Mouse (Mus musculus) neural tube, embryonic 12.5 days (tissue): Measurements from ENCODE around the gene Pgbd1. TPM values are rescaled to one million over a fixed set of nuclear protein-coding genes. Genes with fewer than 3 reads are reported as not detected.
A peak's percentile ranks its signal among the peaks of the same experiment; 100 is the strongest.
"Not testable (repeated sequence)": the region's sequence is repeated elsewhere in the genome, so short reads cannot be mapped to it uniquely, and the experiment has no call there.

Source experiments
- ATAC-seq: fragments of 200-750 bp; cut with Nextera tagmentation; 2 replicates; pipeline ENCODE4 v1.8.0; 2017; ENCODE audit warnings: low read depth, mild to moderate bottlenecking, moderate TSS enrichment, moderate library complexity; ENCODE audit not compliant: low FRiP score
- H3K27ac ChIP-seq: fragments of 300-500 bp; sonication (generic); 2 replicates; pipeline ENCODE4 v1.5.1; 2016
- H3K27me3 ChIP-seq: fragments of 300-500 bp; sonication (generic); replicated peaks from 2 replicates; pipeline ENCODE4 v1.6.1; 2016; ENCODE audit warnings: mild to moderate bottlenecking
- H3K36me3 ChIP-seq: fragments of 300-500 bp; sonication (generic); 2 replicates; pipeline ENCODE4 v1.6.1; 2016; ENCODE audit warnings: mild to moderate bottlenecking
- H3K4me1 ChIP-seq: fragments of 300-500 bp; sonication (generic); 2 replicates; pipeline ENCODE4 v1.6.1; 2016
- H3K4me2 ChIP-seq: fragments of 300-500 bp; sonication (generic); replicated peaks from 2 replicates; pipeline ENCODE4 v1.6.1; 2016; ENCODE audit warnings: mild to moderate bottlenecking
- H3K4me3 ChIP-seq: fragments of 300-500 bp; sonication (generic); 2 replicates; pipeline ENCODE4 v1.5.1; 2016
- H3K9ac ChIP-seq: fragments of 300-500 bp; sonication (generic); 2 replicates; pipeline ENCODE4 v1.6.1; 2016; ENCODE audit warnings: mild to moderate bottlenecking
- H3K9me3 ChIP-seq: fragments of 300-500 bp; sonication (generic); 2 replicates; pipeline ENCODE4 v1.6.1; 2016; ENCODE audit warnings: mild to moderate bottlenecking
- WGBS: fragments of 180-500 bp; shearing (Covaris S2); methylation state at CpG from one replicate; pipeline ENCODE4 v1.1.7; 2016; 5-methylcytosine and 5-hydroxymethylcytosine counted together
- polyA plus RNA-seq: library from polyadenylated mRNA; unstranded; fragments of >200 nt; fragmentation: Nextera tagmentation; extraction: Ambion mirVana; gene quantifications from 2 replicates; pipeline ENCODE4 v1.2.1, GENCODE M21; 2016

Pgbd1 gene
- polyA plus RNA-seq: 4.2 and 4.5 TPM in 2 replicates

DNA sequence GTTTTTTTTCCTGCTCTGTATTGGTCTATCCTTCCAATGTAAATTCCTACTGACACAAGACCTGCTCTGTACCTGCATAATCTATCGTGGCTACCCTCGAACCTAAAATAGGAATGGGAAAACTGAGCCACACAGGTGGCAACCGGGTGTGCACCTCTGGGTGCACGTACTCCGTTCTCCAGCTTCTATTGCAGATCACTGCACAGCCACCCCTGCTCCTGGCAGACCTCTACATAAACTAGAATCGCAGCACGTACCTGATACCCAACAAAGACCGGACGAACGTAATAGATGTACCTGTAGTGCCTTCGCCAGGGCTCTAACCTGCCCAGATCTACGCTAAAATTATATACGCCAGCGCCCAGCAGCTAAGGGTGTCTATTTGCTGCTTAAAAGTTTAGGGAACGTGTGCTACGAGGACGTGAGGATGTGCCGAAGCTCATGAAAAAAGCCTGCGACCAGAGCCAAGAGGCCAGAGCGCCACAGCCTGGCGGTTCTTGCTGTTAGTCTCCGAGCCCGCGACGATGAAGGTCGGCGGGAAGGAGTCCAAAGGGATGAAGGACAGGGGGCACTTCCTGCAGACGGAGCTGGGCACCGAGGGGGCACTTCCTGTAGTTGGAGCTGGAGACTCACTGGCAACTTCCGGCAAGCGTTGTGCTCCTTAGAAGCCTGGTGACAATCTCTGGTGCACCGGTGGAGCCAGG lies at the start of gene Pgbd1:
Gene Pgbd1 (minus strand): TSS at position 556 of the 704 bp plus-strand sequence.
- no peaks in the 10 kb centered on the region for H3K27me3 ChIP-seq
- peak; percentile 94 for ATAC-seq
- H3K4me1 ChIP-seq: peaks cover 8% of the 10 kb centered on the region
- H3K9ac ChIP-seq: peak within 1 kb of the TSS; percentile 65
- peaks cover 25% of the 10 kb centered on the region for H3K36me3 ChIP-seq
- H3K4me3 ChIP-seq: peak within 1 kb of the TSS; percentile 50
- no peaks in the 10 kb centered on the region for H3K9me3 ChIP-seq
- peak within 1 kb of the TSS; percentile 75 for H3K4me2 ChIP-seq
- WGBS: 1% methylated on average over 32 of the region's 32 CpGs
- H3K27ac ChIP-seq: no peak within 1 kb of the TSS

DNA sequence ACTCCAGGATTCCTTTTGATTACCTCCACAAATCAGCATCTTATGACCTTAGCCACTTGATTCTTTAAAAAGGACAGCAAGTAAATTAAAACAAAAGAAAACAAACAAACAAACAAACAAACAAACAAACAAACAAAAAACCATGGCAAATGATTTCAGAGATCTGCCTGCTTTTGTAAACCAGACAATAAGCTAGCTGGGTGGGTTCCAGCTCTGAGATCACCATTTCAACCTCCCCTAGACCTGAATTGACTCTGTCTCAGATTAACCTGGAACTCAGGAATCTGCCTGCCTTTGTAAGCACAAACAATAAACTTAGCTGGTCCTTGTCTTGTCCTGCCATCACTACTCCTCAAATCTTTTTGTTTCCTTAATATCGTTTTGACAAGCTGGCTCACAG lies 46.0 kb upstream of the Pgbd1 start:
- Histone ChIP-seq H3K27me3 (no peaks in the 10 kb centered on the region), H3K27ac (no peak overlapping the region), H3K36me3 (peaks cover 18% of the 10 kb centered on the region; the same call in 1 of the 2 replicates), H3K9ac (no peak overlapping the region), H3K4me2 (no peak overlapping the region), H3K4me3 (no peak overlapping the region), H3K9me3 (no peaks in the 10 kb centered on the region), H3K4me1 (no peaks in the 10 kb centered on the region)
- no peak for ATAC-seq
- WGBS: 91% methylated on average over 1 of the region's 1 CpGs

- not testable (repeated sequence) for H3K4me1 ChIP-seq, H3K9me3 ChIP-seq, H3K27me3 ChIP-seq, H3K36me3 ChIP-seq
- Histone ChIP-seq H3K4me3 (peak within 1 kb of the TSS; percentile 55), H3K9ac (peak within 1 kb of the TSS; percentile 66), H3K4me2 (peak within 1 kb of the TSS; percentile 68), H3K27ac (0 out of 2 replicates have a peak within 1 kb of the TSS, but pooled peaks have one; percentile 4)
- peak; percentile 92 for ATAC-seq
- WGBS: 5% methylated on average over 31 of the region's 31 CpGs
Observed at GRCm38 (mm10) chr13:21478759-21479670, 38.2 kb upstream of the Pgbd1 start, which contains the start of the genes Zkscan4 and Gm10065. Gene Zkscan4, plus strand, starts transcription at chr13:21478907. Gene Gm10065, minus strand, starts transcription at chr13:21479441.

- no peak overlapping the region for H3K4me2 ChIP-seq
- H3K9me3 ChIP-seq: no peaks in the 10 kb centered on the region
- H3K27me3 ChIP-seq: no peaks in the 10 kb centered on the region
- 34% methylated on average over 4 of the region's 4 CpGs for WGBS
- no peak overlapping the region for H3K9ac ChIP-seq
- no peak overlapping the region for H3K4me3 ChIP-seq
- ATAC-seq: no peak
- no peak overlapping the region for H3K27ac ChIP-seq
- no peaks in the 10 kb centered on the region for H3K36me3 ChIP-seq
- H3K4me1 ChIP-seq: no peaks in the 10 kb centered on the region
Observed at GRCm38 (mm10) chr13:21472427-21472826, 31.6 kb upstream of the Pgbd1 start.

DNA sequence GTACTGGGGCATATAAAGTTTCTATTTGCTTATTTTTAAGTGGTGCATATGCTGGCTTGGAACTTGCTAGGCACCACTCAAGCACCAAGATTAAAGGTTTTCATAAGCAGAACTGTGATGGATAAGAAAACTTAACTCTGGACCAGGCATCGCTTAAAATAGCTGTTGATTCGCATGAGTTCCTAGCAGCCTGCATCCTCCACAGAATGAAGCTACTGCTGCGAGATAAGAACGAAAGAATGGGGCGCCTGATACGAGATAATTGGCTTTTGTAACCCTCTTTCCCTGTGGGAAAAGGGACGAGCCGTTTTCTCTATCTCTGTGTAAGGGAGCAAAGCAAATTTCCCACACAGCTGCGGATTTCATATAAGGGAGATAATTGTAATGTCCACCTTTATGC lies 28.2 kb upstream of the Pgbd1 start:
- 33% methylated on average over 9 of the region's 9 CpGs for WGBS
- H3K4me3 ChIP-seq: no peak overlapping the region
- ATAC-seq: no peak
- H3K27ac ChIP-seq: no peak overlapping the region
- no peaks in the 10 kb centered on the region for H3K9me3 ChIP-seq
- H3K4me1 ChIP-seq: no peaks in the 10 kb centered on the region
- no peaks in the 10 kb centered on the region for H3K36me3 ChIP-seq
- no peaks in the 10 kb centered on the region for H3K27me3 ChIP-seq
- no peak overlapping the region for H3K9ac ChIP-seq
- H3K4me2 ChIP-seq: peak overlapping the region; percentile 88; the same call in 1 of the 2 replicates

DNA sequence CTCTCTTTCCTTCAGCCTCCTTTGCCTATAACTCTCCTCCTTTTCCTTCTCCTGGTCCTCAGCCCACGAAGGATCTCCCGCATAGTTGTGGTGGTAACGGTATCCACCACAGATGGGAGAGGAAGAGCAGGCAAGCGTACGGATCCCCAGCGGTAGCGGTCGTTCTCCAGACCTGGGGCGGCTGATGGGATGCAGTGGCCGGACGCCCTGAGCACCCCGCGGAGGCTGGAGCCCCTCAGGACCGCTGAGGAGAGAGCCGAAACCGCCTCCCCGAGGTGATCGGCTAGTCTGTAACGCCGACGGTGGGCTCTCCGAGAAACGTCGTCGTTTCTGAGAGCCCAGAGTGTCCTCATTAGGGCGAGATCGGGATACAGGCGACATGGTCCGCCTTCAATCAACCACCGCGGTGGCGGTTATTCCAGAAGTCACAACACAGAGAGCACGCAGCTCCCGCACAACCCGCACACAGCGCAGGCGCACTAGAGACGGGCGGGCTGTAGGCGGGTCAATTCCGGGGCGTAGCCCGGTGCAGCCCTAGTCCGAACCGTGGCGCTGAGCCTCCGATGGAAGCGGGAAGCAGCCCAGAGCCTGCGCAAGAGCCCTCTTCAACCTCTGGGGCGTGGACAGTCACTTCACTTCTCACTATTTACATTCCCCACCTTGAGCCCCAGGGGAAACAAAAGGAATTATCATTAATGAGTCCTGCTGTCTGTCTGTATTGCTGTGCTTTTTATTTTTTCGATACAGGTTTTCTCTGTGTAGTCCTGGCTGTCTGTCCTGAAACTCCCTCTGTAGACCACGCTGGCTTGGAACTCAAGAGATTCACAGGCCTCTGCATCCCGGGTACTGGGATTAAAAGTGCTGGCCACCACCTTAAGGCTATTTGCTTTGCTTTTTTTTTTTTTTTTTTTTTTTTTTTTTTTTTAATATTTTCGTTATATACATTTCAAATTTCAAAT lies 27.5 kb upstream of the Pgbd1 start, which contains the start of gene Nkapl:
Gene Nkapl (minus strand): TSS at position 449 of the 959 bp plus-strand sequence.
- no peak within 1 kb of the TSS for H3K27ac ChIP-seq
- peak within 1 kb of the TSS; percentile 52 for H3K4me3 ChIP-seq
- peak within 1 kb of the TSS; percentile 69 for H3K9ac ChIP-seq
- no peaks in the 10 kb centered on the region for H3K4me1 ChIP-seq
- no peaks in the 10 kb centered on the region for H3K36me3 ChIP-seq
- ATAC-seq: peak; percentile 99
- under 1% methylated on average over 54 of the region's 54 CpGs for WGBS
- no peaks in the 10 kb centered on the region for H3K9me3 ChIP-seq
- no peaks in the 10 kb centered on the region for H3K27me3 ChIP-seq
- peak within 1 kb of the TSS; percentile 88 for H3K4me2 ChIP-seq

DNA sequence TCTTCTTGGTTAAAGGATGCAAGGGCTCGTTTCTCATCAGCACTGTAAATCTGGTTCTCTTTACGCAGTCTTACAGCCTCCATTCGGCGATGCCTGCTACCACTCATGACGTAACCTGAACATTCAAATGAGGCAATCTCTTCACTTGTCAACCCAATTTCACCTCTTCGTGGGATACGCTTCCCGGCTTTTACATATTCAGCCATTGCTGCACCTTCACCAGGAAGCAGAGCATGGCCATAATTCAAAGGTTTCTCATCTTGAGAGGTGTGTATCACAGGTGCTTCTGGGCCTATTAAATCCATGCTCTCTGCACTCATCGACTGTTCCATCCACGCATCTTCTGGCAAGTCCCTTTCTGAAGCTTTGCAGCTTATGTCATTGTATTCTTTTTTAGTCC lies 26.5 kb upstream of the Pgbd1 start:
- Histone ChIP-seq H3K27ac (no peak overlapping the region), H3K27me3 (no peaks in the 10 kb centered on the region), H3K9me3 (no peaks in the 10 kb centered on the region), H3K4me1 (no peaks in the 10 kb centered on the region), H3K4me2 (peak overlapping the region; percentile 88; the same call in 1 of the 2 replicates), H3K36me3 (no peaks in the 10 kb centered on the region), H3K9ac (no peak overlapping the region), H3K4me3 (no peak overlapping the region)
- 85% methylated on average over 10 of the region's 10 CpGs for WGBS
- ATAC-seq: no peak

DNA sequence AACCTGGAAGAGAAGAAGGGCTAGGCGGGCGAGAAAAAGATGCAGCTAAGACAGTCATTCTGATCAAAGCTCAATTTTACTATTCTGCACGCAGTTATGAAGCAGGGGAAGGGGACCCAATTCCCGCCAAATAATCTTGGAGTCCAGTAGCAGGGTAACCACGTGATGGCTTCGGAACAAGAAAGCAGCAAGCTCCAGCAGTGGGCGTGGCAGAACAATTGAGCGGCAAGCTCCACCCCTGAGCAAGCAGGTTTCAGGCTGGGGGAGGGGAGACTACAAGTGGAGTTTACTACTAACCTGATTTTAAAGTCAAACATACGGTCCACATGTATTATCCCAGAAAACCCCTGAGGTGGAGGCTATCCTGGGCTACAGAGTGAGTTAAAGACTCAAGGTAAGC lies 21.7 kb upstream of the Pgbd1 start:
- ATAC-seq, H3K27me3 ChIP-seq: not testable (repeated sequence)
- WGBS: 49% methylated on average over 9 of the region's 9 CpGs

GRCm38 (mm10) chr13:21456347-21456746 lies 15.5 kb upstream of the Pgbd1 start:
- WGBS: 22% methylated on average over 4 of the region's 4 CpGs
- H3K4me2 ChIP-seq: no peak overlapping the region
- no peaks in the 10 kb centered on the region for H3K9me3 ChIP-seq
- peaks cover 8% of the 10 kb centered on the region for H3K4me1 ChIP-seq
- ATAC-seq: no peak
- no peaks in the 10 kb centered on the region for H3K27me3 ChIP-seq
- no peaks in the 10 kb centered on the region for H3K36me3 ChIP-seq
- H3K4me3 ChIP-seq: no peak overlapping the region
- no peak overlapping the region for H3K27ac ChIP-seq
- no peak overlapping the region for H3K9ac ChIP-seq

More for the DNA sequence above, 21.7 kb upstream of the Pgbd1 start:
- not testable (repeated sequence) for H3K4me2 ChIP-seq, H3K36me3 ChIP-seq, H3K9ac ChIP-seq, H3K4me3 ChIP-seq, H3K4me1 ChIP-seq, H3K9me3 ChIP-seq, H3K27ac ChIP-seq

- H3K27me3 ChIP-seq: no peaks in the 10 kb centered on the region
- 96% methylated on average over 3 of the region's 3 CpGs for WGBS
- H3K4me2 ChIP-seq: no peak overlapping the region
Observed at GRCm38 (mm10) chr13:21454133-21454532, 13.3 kb upstream of the Pgbd1 start.

DNA sequence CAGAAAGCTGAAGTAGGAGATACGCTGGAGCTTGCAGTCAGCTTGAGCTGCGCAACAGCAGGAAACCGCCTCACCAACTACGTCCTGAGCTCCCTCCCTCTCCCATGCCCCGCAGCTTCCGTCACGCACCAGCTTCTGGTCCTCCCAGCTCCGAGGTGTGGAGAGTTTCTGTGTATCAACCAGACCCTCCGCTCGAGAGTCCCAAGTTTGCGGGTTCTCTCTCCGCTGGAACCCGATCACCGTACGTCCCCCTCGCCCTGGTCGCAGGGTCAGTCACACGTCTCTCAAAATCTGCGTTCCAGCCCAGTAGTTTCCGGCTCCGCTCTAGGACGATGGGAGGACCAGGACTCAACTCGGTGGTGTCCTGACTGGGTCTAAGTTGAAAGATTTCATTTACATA lies 12.6 kb upstream of the Pgbd1 start, which contains the start of gene Zscan26:
Gene Zscan26 (minus strand): TSS at position 282 of the 400 bp plus-strand sequence.
- H3K27me3 ChIP-seq: no peaks in the 10 kb centered on the region
- peaks cover 8% of the 10 kb centered on the region for H3K4me1 ChIP-seq
- H3K9ac ChIP-seq: peak within 1 kb of the TSS; percentile 71
- no peak within 1 kb of the TSS for H3K27ac ChIP-seq
- H3K9me3 ChIP-seq: no peaks in the 10 kb centered on the region
- WGBS: under 1% methylated on average over 23 of the region's 23 CpGs
- H3K4me2 ChIP-seq: peak within 1 kb of the TSS; percentile 75
- H3K4me3 ChIP-seq: peak within 1 kb of the TSS; percentile 66
- no peaks in the 10 kb centered on the region; the same call in 1 of the 2 replicates for H3K36me3 ChIP-seq
- peak; percentile 94 for ATAC-seq

More at GRCm38 (mm10) chr13:21454133-21454532, 13.3 kb upstream of the Pgbd1 start:
- ATAC-seq: no peak
- Histone ChIP-seq H3K9ac (no peak overlapping the region), H3K9me3 (no peaks in the 10 kb centered on the region), H3K36me3 (no peaks in the 10 kb centered on the region), H3K4me3 (no peak overlapping the region), H3K4me1 (peaks cover 8% of the 10 kb centered on the region), H3K27ac (no peak overlapping the region)
